Mouse (Mus musculus) intestine, embryonic 16.5 days (tissue): Measurements from ENCODE around the gene Camta1. TPM values are rescaled to one million over a fixed set of nuclear protein-coding genes. Genes with fewer than 3 reads are reported as not detected.
"Not testable (repeated sequence)": the region's sequence is repeated elsewhere in the genome, so short reads cannot be mapped to it uniquely, and the experiment has no call there.

Experiments
- ATAC-seq: fragments of 200-750 bp; cut with Nextera tagmentation; 2 replicates; pipeline ENCODE4 v1.8.0; 2017; ENCODE audit warnings: moderate TSS enrichment, moderate library complexity
- H3K27ac ChIP-seq: fragments of 300-500 bp; sonication (generic); 2 replicates; pipeline ENCODE4 v1.5.1; 2014; ENCODE audit warnings: mild to moderate bottlenecking, low read length
- H3K27me3 ChIP-seq: fragments of 300-500 bp; sonication (generic); replicated peaks from 2 replicates; pipeline ENCODE4 v1.6.1; 2014; ENCODE audit warnings: low read length, control low read depth, mixed read lengths; ENCODE audit not compliant: control insufficient read depth, insufficient read depth
- H3K36me3 ChIP-seq: fragments of 300-500 bp; sonication (generic); 2 replicates; pipeline ENCODE4 v1.6.1; 2014; ENCODE audit warnings: low read length, control low read depth; ENCODE audit not compliant: control insufficient read depth, insufficient read depth
- H3K4me1 ChIP-seq: fragments of 300-500 bp; sonication (generic); 2 replicates; pipeline ENCODE4 v1.6.1; 2014; ENCODE audit warnings: low read length, control low read depth, mixed read lengths; ENCODE audit not compliant: control insufficient read depth, insufficient read depth
- H3K4me2 ChIP-seq: fragments of 300-500 bp; sonication (generic); 2 replicates; pipeline ENCODE4 v1.6.1; 2014; ENCODE audit warnings: low read depth, low read length, control low read depth
- H3K4me3 ChIP-seq: fragments of 300-500 bp; sonication (generic); 2 replicates; pipeline ENCODE4 v1.5.1; 2014; ENCODE audit warnings: mild to moderate bottlenecking, low read length
- H3K9ac ChIP-seq: fragments of 300-500 bp; sonication (generic); 2 replicates; pipeline ENCODE4 v1.6.1; 2014; ENCODE audit warnings: low read depth, low read length
- H3K9me3 ChIP-seq: fragments of 300-500 bp; sonication (generic); 2 replicates; pipeline ENCODE4 v1.6.1; 2016; ENCODE audit warnings: low read length, control low read depth; ENCODE audit not compliant: control insufficient read depth
- whole genome bisulfite sequencing: fragments of 180-500 bp; shearing (Covaris S2); extraction: QIAGEN DNeasy Blood & Tissue Kit; methylation state at CpG from one replicate; pipeline ENCODE4 v1.1.7; 2014; 5-methylcytosine and 5-hydroxymethylcytosine counted together
- polyA plus RNA-seq: library from polyadenylated mRNA; unstranded; fragments of >200 nt; fragmentation: Nextera tagmentation; extraction: Ambion mirVana; gene quantifications from 2 replicates; pipeline ENCODE4 v1.2.1, GENCODE M21; 2015

Camta1 gene
- polyA plus RNA-seq, 1 experiment from 2014 or later, result 69.1 TPM

GRCm38 (mm10) chr4:150921206-150921605 lies 940.5 kb downstream of the Camta1 start:
- Histone ChIP-seq H3K9me3 (no peaks in the 10 kb centered on the region), H3K27me3 (no peaks in the 10 kb centered on the region), H3K4me3 (no peak overlapping the region), H3K36me3 (no peaks in the 10 kb centered on the region), H3K9ac (no peak overlapping the region), H3K4me2 (no peak overlapping the region), H3K4me1 (no peaks in the 10 kb centered on the region), H3K27ac (no peak overlapping the region)
- WGBS, result 76% methylated on average over 8 of the region's 8 CpGs
- no peak for ATAC-seq

- Histone ChIP-seq H3K36me3 (no peaks in the 10 kb centered on the region), H3K4me3 (no peak overlapping the region), H3K9ac (no peak overlapping the region), H3K27me3 (no peaks in the 10 kb centered on the region), H3K4me2 (no peak overlapping the region), H3K9me3 (no peaks in the 10 kb centered on the region), H3K4me1 (peaks cover 9% of the 10 kb centered on the region), H3K27ac (no peak overlapping the region)
- 72% methylated on average over 8 of the region's 8 CpGs for WGBS
- no peak for ATAC-seq
Observed at GRCm38 (mm10) chr4:150917336-150918027, 944.2 kb downstream of the Camta1 start.

GRCm38 (mm10) chr4:150915181-150915906 lies 946.3 kb downstream of the Camta1 start:
- Histone ChIP-seq H3K4me2 (peak overlapping the region; percentile 72), H3K9me3 (no peaks in the 10 kb centered on the region), H3K27me3 (no peaks in the 10 kb centered on the region), H3K36me3 (no peaks in the 10 kb centered on the region), H3K4me1 (peaks cover 9% of the 10 kb centered on the region), H3K27ac (peak overlapping the region; percentile 91; the same call in 1 of the 2 replicates), H3K9ac (peak overlapping the region; percentile 89), H3K4me3 (peak overlapping the region; percentile 75)
- WGBS, result 52% methylated on average over 10 of the region's 10 CpGs
- ATAC-seq, result no peak

GRCm38 (mm10) chr4:150914290-150914733 lies 947.4 kb downstream of the Camta1 start, which contains the start of the genes Park7 and Tnfrsf9:
Park7 (minus strand) TSS chr4:150914437.
Tnfrsf9 (plus strand) TSS chr4:150914562.
- Histone ChIP-seq H3K9me3 (no peaks in the 10 kb centered on the region), H3K4me3 (peak within 1 kb of the TSS; percentile 75), H3K36me3 (no peaks in the 10 kb centered on the region), H3K4me1 (peaks cover 9% of the 10 kb centered on the region), H3K4me2 (peak within 1 kb of the TSS; percentile 72), H3K27ac (peak within 1 kb of the TSS; percentile 91), H3K9ac (peak within 1 kb of the TSS; percentile 89), H3K27me3 (no peaks in the 10 kb centered on the region)
- ATAC-seq, result peak; percentile 89
- under 1% methylated on average over 48 of the region's 48 CpGs for WGBS

GRCm38 (mm10) chr4:150913743-150914142 lies 947.9 kb downstream of the Camta1 start:
- Histone ChIP-seq H3K4me2 (peak overlapping the region; percentile 72), H3K9me3 (no peaks in the 10 kb centered on the region), H3K27ac (peak overlapping the region; percentile 91), H3K4me1 (peaks cover 13% of the 10 kb centered on the region), H3K27me3 (no peaks in the 10 kb centered on the region), H3K9ac (peak overlapping the region; percentile 89), H3K4me3 (peak overlapping the region; percentile 75), H3K36me3 (no peaks in the 10 kb centered on the region)
- ATAC-seq, result no peak
- 12% methylated on average over 12 of the region's 12 CpGs for WGBS

- 82% methylated on average over 19 of the region's 19 CpGs for WGBS
- H3K4me2 ChIP-seq, result peak overlapping the region; percentile 17
- H3K4me3 ChIP-seq, result peak overlapping the region; percentile 89; the same call in 1 of the 2 replicates
- no peaks in the 10 kb centered on the region for H3K27me3 ChIP-seq
- H3K4me1 ChIP-seq, result peaks cover 14% of the 10 kb centered on the region
- 0 out of 2 replicates have a peak, but pooled peaks cover 7% of the 10 kb centered on the region for H3K36me3 ChIP-seq
- H3K9ac ChIP-seq, result 0 out of 2 replicates have a peak overlapping the region, but pooled peaks have one; percentile 2
- H3K9me3 ChIP-seq, result no peaks in the 10 kb centered on the region
- ATAC-seq, result peak; percentile 24
- peak overlapping the region; percentile 0; the same call in 1 of the 2 replicates for H3K27ac ChIP-seq
Observed at GRCm38 (mm10) chr4:150910164-150910951, 951.3 kb downstream of the Camta1 start.

GRCm38 (mm10) chr4:150909451-150910156 lies 952.1 kb downstream of the Camta1 start:
- Histone ChIP-seq H3K27ac (peak overlapping the region; percentile 85), H3K4me1 (peaks cover 9% of the 10 kb centered on the region), H3K27me3 (no peaks in the 10 kb centered on the region), H3K36me3 (0 out of 2 replicates have a peak, but pooled peaks cover 7% of the 10 kb centered on the region), H3K9me3 (no peaks in the 10 kb centered on the region), H3K4me3 (peak overlapping the region; percentile 89), H3K9ac (peak overlapping the region; percentile 91), H3K4me2 (peak overlapping the region; percentile 67)
- ATAC-seq, result peak; percentile 90
- WGBS, result under 1% methylated on average over 53 of the region's 56 CpGs

GRCm38 (mm10) chr4:150908512-150908911 lies 953.2 kb downstream of the Camta1 start:
- not testable (repeated sequence) for H3K9ac ChIP-seq, H3K4me3 ChIP-seq, H3K36me3 ChIP-seq, H3K27ac ChIP-seq, H3K27me3 ChIP-seq, H3K4me1 ChIP-seq, H3K9me3 ChIP-seq, ATAC-seq
- H3K4me2 ChIP-seq, result peak overlapping the region; percentile 67; the same call in 1 of the 2 replicates
- 76% methylated on average over 5 of the region's 5 CpGs for WGBS
